Mouse (Mus musculus): Measurements from ENCODE around the gene Vmn2r71. TPM values are rescaled to one million over a fixed set of nuclear protein-coding genes. Genes with fewer than 3 reads are reported as not detected.

Gene Vmn2r71
- not detected in 4 replicates for total RNA-seq (2023; ENCODE audit: inconsistent age)

DNA sequence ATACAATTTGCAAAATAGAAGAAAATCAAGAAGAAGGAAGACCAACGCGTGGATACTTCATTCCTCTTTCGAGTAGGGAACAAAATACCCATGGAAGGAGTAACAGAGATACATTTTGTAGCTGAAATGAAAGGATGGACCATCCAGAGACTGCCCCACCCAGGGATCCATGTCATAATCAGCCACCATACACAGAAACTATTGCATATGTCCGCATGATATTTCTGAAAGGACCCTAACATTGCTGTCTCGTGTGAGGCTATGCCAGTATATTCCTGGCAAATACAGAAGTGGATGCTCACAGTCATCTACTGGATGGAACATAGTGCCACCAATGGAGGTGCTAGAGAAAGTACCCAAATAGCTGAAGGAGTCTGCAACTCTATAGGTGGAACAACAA lies at the start of gene Vmn2r71:
Vmn2r71 (plus strand) TSS at position 301 of the 400 bp plus-strand sequence.

GRCm38 (mm10) chr7:85569092-85569491 lies 6.2 kb downstream of the Vmn2r71 start, which contains the start of gene Vmn2r70:
Gene Vmn2r70, minus strand, starts transcription at chr7:85569192.

Other genes starting within 250 kb of the Vmn2r71 start
- not detected in 4 replicates for gene Vmn2r69, start 147.2 kb upstream of the Vmn2r71 start, total RNA-seq (2023; ENCODE audit: inconsistent age)
- gene Vmn2r70, start 6.1 kb downstream of the Vmn2r71 start, total RNA-seq (2023; ENCODE audit: inconsistent age), result not detected in 4 replicates
- gene Vmn2r72, start 192.0 kb downstream of the Vmn2r71 start, total RNA-seq (2023; ENCODE audit: inconsistent age), result not detected in 4 replicates

All from B cell, adult (primary cell).